Comparison of ENCODE assay signal across 8 mouse cellular contexts in genomic region chr4:82933698-82934210, GRCm38 (mm10). TPM values are rescaled to one million over a fixed set of nuclear protein-coding genes. Genes with fewer than 3 reads are reported as not detected.
DNase-seq lines count a peak whose midpoint lies in the region; ATAC-seq and TF ChIP-seq lines count a peak whose summit lies in the region.

No protein-coding gene starts in this region.

- peak overlapping the region; percentile 27 for H3K4me2 ChIP-seq in intestine, embryonic 14.5 days (ENCODE audit: low read length)

- intact Hi-C loops in gastrocnemius, postnatal 14 days (cut with DNase I; ENCODE audit: low total_unique reads): no loop called here
- intact Hi-C loops in left cerebral cortex, postnatal 10 days (cut with DNase I): loop anchor here (5.0 to 10.0 kb wide), 6 partner anchors 76 to 1759 kb away; partner anchors contain the start of gene Zdhhc21

- peak; percentile 52 for DNase-seq in thymus, adult 2 months
- DNase-seq in thymus, adult 18-20 months: no peak
- DNase-seq in gastrocnemius, postnatal 14 days: peak; percentile 70
- DNase-seq in intestine, embryonic 14.5 days (ENCODE audit: low spot score): peak; percentile 88
- DNase-seq in left cerebral cortex, postnatal 10 days (ENCODE audit: extremely low spot score in 1 of 2, low spot score in 2 of 2): peak; percentile 80 to 86
- DNase-seq in right cerebral cortex, postnatal 10 days (ENCODE audit: low spot score in 2 of 2): peak; percentile 89 to 91

- ATAC-seq in common myeloid progenitor, adult 5-6 weeks (replicated peaks; ENCODE audit: low read depth, poor library complexity, severe bottlenecking): peak; percentile 96
- 0 out of 2 replicates have a peak, but pooled peaks have one; percentile 57 for ATAC-seq in intestine, embryonic 14.5 days (replicated peaks; ENCODE audit: low FRiP score, low TSS enrichment, low read depth)

- H3K4me3 ChIP-seq in thymus, adult 2 months (ENCODE audit: control insufficient read depth, insufficient read depth, low read length): no peak overlapping the region
- H3K4me3 ChIP-seq in intestine, embryonic 14.5 days (ENCODE audit: low read depth, low read length): 0 out of 2 replicates have a peak overlapping the region, but pooled peaks have one; percentile 4
- peak overlapping the region; percentile 90 for H3K4me3 ChIP-seq in megakaryocyte, embryonic 14.5 days (replicated peaks)

- no peaks in the 10 kb centered on the region for H3K4me1 ChIP-seq in thymus, adult 2 months (replicated peaks; ENCODE audit: control insufficient read depth, insufficient read depth, low read length)
- H3K4me1 ChIP-seq in intestine, embryonic 14.5 days (replicated peaks; ENCODE audit: control insufficient read depth, insufficient read depth, low read length): no peaks in the 10 kb centered on the region
- H3K4me1 ChIP-seq in megakaryocyte, embryonic 14.5 days: peaks cover 4% of the 10 kb centered on the region; the same call in 1 of the 2 replicates

- no peaks in the 10 kb centered on the region for H3K36me3 ChIP-seq in thymus, adult 2 months (ENCODE audit: control insufficient read depth, insufficient read depth, low read length)
- peaks cover 6% of the 10 kb centered on the region; the same call in 1 of the 2 replicates for H3K36me3 ChIP-seq in intestine, embryonic 14.5 days (ENCODE audit: control insufficient read depth, insufficient read depth, low read length)
- no peaks in the 10 kb centered on the region for H3K36me3 ChIP-seq in megakaryocyte, embryonic 14.5 days (replicated peaks; ENCODE audit: low read length)

- TF ChIP-seq CTCF in thymus, adult 2 months (IDR thresholded peaks at IDR 0.05; ENCODE audit: borderline replicate concordance, control insufficient read depth, extremely low read depth, insufficient read depth, low read length, poor library complexity): no peak

- H3K27ac ChIP-seq in thymus, adult 2 months (ENCODE audit: control insufficient read depth, insufficient read depth, low read length): no peak overlapping the region
- H3K27ac ChIP-seq in intestine, embryonic 14.5 days (ENCODE audit: low read depth): no peak overlapping the region

- no peaks in the 10 kb centered on the region for H3K9me3 ChIP-seq in intestine, embryonic 14.5 days (ENCODE audit: control insufficient read depth, low read length)
- no peaks in the 10 kb centered on the region for H3K9me3 ChIP-seq in megakaryocyte, embryonic 14.5 days

- H3K27me3 ChIP-seq in thymus, adult 2 months (ENCODE audit: control insufficient read depth, insufficient read depth, low read length): no peaks in the 10 kb centered on the region
- H3K27me3 ChIP-seq in intestine, embryonic 14.5 days (replicated peaks; ENCODE audit: control insufficient read depth, insufficient read depth, low read length): no peaks in the 10 kb centered on the region
- H3K27me3 ChIP-seq in megakaryocyte, embryonic 14.5 days (replicated peaks): peaks cover 2% of the 10 kb centered on the region

- H3K9ac ChIP-seq in intestine, embryonic 14.5 days (ENCODE audit: low read length): no peak overlapping the region

- TF ChIP-seq POLR2A in thymus, adult 2 months (IDR thresholded peaks at IDR 0.05; ENCODE audit: control insufficient read depth, extremely low read depth, insufficient read depth, low read length, poor library complexity): no peak

- 5% methylated on average over 14 of the region's 14 CpGs for WGBS in thymus, adult 2 months
- WGBS in intestine, embryonic 14.5 days: 18% methylated on average over 14 of the region's 14 CpGs

RNA-seq across cellular contexts. Expression of gene Cer1, which starts 48.8 kb away (rescaled TPM):
- polyA plus RNA-seq in thymus, adult 2 months (2012; rRNA removed): not detected in 2 replicates
- total RNA-seq in common myeloid progenitor, adult 5-6 weeks (2017): not detected in 2 replicates
- not detected for total RNA-seq in gastrocnemius, postnatal 14 days (2021)
- polyA plus RNA-seq in intestine, embryonic 14.5 days (2014; fragmentation: Nextera tagmentation; extraction: Ambion mirVana): 0.09 and 0.16 TPM in 2 replicates
- under 1 TPM; 0.26 to 0.32 TPM for total RNA-seq in left cerebral cortex, postnatal 10 days (2021)
- not detected in 2 replicates for polyA plus RNA-seq in megakaryocyte, embryonic 14.5 days (2012; ENCODE audit: insufficient read depth, low replicate concordance)

Comparison
In these comparisons a context has a peak if more than half of its experiments do, and no peak if none do; other contexts are left out.
1. DNase-seq: peak in thymus, adult 2 months (single experiment), gastrocnemius, postnatal 14 days (single experiment), intestine, embryonic 14.5 days (single experiment), left cerebral cortex, postnatal 10 days (2 of 2) and right cerebral cortex, postnatal 10 days (2 of 2); none in thymus, adult 18-20 months (0 of 2).